Mouse (Mus musculus) heart, embryonic 13.5 days (tissue): ENCODE measurements around the gene Olfr1367. TPM values are rescaled to one million over a fixed set of nuclear protein-coding genes. Genes with fewer than 3 reads are reported as not detected.

ENCODE experiments used
- ATAC-seq: fragments of 200-750 bp; cut with Nextera tagmentation; 2 replicates; pipeline ENCODE4 v1.8.0; 2017; ENCODE audit warnings: moderate TSS enrichment; ENCODE audit not compliant: insufficient number of reproducible peaks, low FRiP score, low TSS enrichment; ENCODE audit errors: extremely low read depth
- H3K27ac ChIP-seq: fragments of 300-500 bp; sonication (generic); replicated peaks from 2 replicates; pipeline ENCODE4 v1.5.1; 2015; ENCODE audit warnings: moderate library complexity, mild to moderate bottlenecking, inconsistent platforms
- H3K27me3 ChIP-seq: fragments of 300-500 bp; sonication (generic); replicated peaks from 2 replicates; pipeline ENCODE4 v1.6.1; 2015; ENCODE audit warnings: mild to moderate bottlenecking, inconsistent platforms
- H3K36me3 ChIP-seq: fragments of 300-500 bp; sonication (generic); 2 replicates; pipeline ENCODE4 v1.6.1; 2015; ENCODE audit warnings: mild to moderate bottlenecking, inconsistent platforms
- H3K4me1 ChIP-seq: fragments of 300-500 bp; sonication (generic); 2 replicates; pipeline ENCODE4 v1.6.1; 2015; ENCODE audit warnings: inconsistent platforms
- H3K4me2 ChIP-seq: fragments of 300-500 bp; sonication (generic); 2 replicates; pipeline ENCODE4 v1.6.1; 2015; ENCODE audit warnings: inconsistent platforms, mild to moderate bottlenecking, moderate library complexity
- H3K4me3 ChIP-seq: fragments of 300-500 bp; sonication (generic); 2 replicates; pipeline ENCODE4 v1.5.1; 2015; ENCODE audit warnings: moderate library complexity, mild to moderate bottlenecking, inconsistent platforms
- H3K9ac ChIP-seq: fragments of 300-500 bp; sonication (generic); 2 replicates; pipeline ENCODE4 v1.6.1; 2015; ENCODE audit warnings: inconsistent platforms, mild to moderate bottlenecking, moderate library complexity
- H3K9me3 ChIP-seq: fragments of 300-500 bp; sonication (generic); 2 replicates; pipeline ENCODE4 v1.6.1; 2016; ENCODE audit warnings: inconsistent platforms
- WGBS: fragments of 180-500 bp; shearing (Covaris S2); methylation state at CpG from one replicate; pipeline ENCODE4 v1.1.7; 2015; ENCODE audit warnings: mixed read lengths; 5-methylcytosine and 5-hydroxymethylcytosine counted together
- polyA plus RNA-seq: library from polyadenylated mRNA; unstranded; fragments of >200 nt; fragmentation: Nextera tagmentation; extraction: Ambion mirVana; gene quantifications from 2 replicates; pipeline ENCODE4 v1.2.1, GENCODE M21; 2015

The Olfr1367 gene
- not detected in 2 replicates for polyA plus RNA-seq

DNA sequence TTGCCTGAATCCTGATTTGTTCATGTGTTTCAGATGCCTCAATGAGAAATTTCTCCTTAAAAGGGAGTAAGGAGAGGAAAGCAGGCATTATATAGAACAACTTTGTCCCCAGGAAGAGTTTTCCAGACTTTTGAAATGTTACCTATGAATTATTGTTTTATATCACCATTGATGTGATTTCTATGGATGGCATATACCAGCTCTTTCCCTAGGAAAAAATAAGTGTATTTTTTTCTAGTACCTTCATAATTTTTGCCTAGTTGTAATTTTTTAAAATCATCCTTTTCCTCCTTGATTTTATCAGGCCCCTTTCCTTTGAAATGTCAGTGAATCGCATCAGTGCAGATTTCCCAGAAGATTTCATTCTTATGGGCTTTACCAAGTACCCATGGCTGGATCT is at the start of gene Olfr1367:
Gene Olfr1367 (plus strand): TSS at position 301 of the 400 bp plus-strand sequence.
- no peak within 1 kb of the TSS for H3K4me2 ChIP-seq
- WGBS = 78% methylated on average over 1 of the region's 1 CpGs
- no peak within 1 kb of the TSS for H3K27ac ChIP-seq
- H3K27me3 ChIP-seq = no peaks in the 10 kb centered on the region
- no peaks in the 10 kb centered on the region for H3K36me3 ChIP-seq
- H3K4me3 ChIP-seq = no peak within 1 kb of the TSS
- no peak for ATAC-seq
- no peaks in the 10 kb centered on the region for H3K4me1 ChIP-seq
- no peaks in the 10 kb centered on the region for H3K9me3 ChIP-seq
- no peak within 1 kb of the TSS for H3K9ac ChIP-seq

DNA sequence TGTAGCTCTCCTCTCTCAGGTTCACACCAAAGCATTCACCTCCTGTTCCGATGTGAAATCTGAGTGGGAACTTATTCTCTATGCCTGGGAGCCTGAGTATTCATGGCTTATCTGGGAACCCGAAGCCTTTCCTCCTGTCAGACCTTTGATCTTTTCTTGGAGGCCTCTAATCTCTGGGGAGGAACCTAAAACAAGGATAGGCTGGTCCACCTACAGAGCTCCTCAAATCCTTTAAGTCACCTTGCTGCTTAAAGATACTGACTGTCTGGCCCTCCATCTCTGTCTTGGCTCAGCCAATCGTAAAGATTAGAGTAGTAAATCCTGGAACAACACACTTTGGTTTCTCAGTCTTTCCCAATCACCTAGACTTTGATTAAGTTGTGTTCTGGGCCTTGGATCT is 48.2 kb upstream of the Olfr1367 start:
- H3K4me3 ChIP-seq = no peak overlapping the region
- H3K9ac ChIP-seq = no peak overlapping the region
- no peak overlapping the region for H3K27ac ChIP-seq
- H3K27me3 ChIP-seq = no peaks in the 10 kb centered on the region
- no peak for ATAC-seq
- H3K36me3 ChIP-seq = no peaks in the 10 kb centered on the region
- H3K4me1 ChIP-seq = peaks cover 33% of the 10 kb centered on the region
- WGBS = 24% methylated on average over 3 of the region's 3 CpGs
- H3K9me3 ChIP-seq = no peaks in the 10 kb centered on the region
- no peak overlapping the region for H3K4me2 ChIP-seq

DNA sequence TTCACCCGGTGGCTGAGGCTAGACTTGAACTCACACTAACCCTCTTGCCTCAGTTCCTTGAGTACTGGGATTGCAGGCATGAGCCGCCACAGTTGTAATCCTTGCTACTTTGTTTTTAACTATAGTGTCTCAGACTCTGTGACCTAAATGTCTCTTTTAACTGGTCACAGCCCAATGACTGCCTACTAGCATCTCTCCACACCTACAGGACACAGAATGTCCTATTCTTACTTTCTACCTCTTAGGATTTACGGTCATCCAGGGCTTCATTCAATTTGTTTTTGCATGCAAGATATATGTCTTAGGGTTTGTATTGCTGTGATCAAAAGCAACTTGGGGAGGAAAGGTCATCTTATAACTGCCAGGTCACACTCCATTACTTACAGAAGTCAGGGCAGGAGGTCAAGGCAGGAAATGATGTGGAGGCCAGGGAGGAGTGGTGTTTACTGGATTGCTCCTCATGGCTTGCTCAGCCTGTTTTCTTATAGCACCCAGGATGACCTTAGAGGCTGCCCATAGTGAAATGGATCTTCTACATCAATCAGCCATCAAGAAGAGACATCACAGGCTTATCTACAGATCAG is 42.1 kb upstream of the Olfr1367 start:
- Histone ChIP-seq H3K4me1 (peaks cover 18% of the 10 kb centered on the region), H3K27me3 (no peaks in the 10 kb centered on the region; the same call in 1 of the 2 replicates), H3K9ac (no peak overlapping the region), H3K9me3 (no peaks in the 10 kb centered on the region), H3K36me3 (no peaks in the 10 kb centered on the region), H3K4me2 (no peak overlapping the region), H3K4me3 (no peak overlapping the region), H3K27ac (no peak overlapping the region)
- no peak for ATAC-seq
- WGBS = 71% methylated on average over 3 of the region's 3 CpGs

DNA sequence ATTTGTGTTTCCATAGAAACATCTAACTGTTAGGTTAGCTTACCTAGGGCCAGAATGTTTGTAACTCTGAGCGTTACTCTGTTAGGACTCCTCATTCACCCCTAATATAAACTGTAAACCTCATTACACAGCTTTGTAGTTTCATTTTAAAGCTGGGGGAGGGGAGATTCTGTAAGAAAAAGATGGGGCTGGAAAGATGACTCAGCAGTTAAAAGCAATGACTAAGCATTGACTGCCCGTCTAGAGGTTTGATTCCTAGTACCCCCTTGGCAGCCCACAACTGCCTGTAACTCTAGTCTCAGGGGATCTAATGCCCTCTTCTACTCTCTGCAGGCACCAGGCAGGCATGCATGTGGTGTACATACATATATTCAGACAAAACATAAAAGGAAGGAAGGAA is 36.9 kb upstream of the Olfr1367 start:
- Histone ChIP-seq H3K9ac (no peak overlapping the region), H3K27ac (no peak overlapping the region), H3K4me1 (no peaks in the 10 kb centered on the region), H3K4me3 (no peak overlapping the region), H3K27me3 (no peaks in the 10 kb centered on the region; the same call in 1 of the 2 replicates), H3K9me3 (no peaks in the 10 kb centered on the region), H3K36me3 (no peaks in the 10 kb centered on the region), H3K4me2 (no peak overlapping the region)
- no peak for ATAC-seq
- WGBS = 61% methylated on average over 2 of the region's 2 CpGs

GRCm38 (mm10) chr13:21311926-21312325 is 34.8 kb upstream of the Olfr1367 start, which contains the start of gene Gpx6:
Gpx6 (plus strand) TSS chr13:21312125.
- Histone ChIP-seq H3K4me1 (no peaks in the 10 kb centered on the region), H3K27ac (no peak within 1 kb of the TSS), H3K9me3 (no peaks in the 10 kb centered on the region), H3K36me3 (no peaks in the 10 kb centered on the region), H3K27me3 (no peaks in the 10 kb centered on the region; the same call in 1 of the 2 replicates), H3K9ac (no peak within 1 kb of the TSS), H3K4me3 (no peak within 1 kb of the TSS), H3K4me2 (no peak within 1 kb of the TSS)
- WGBS = 18% methylated on average over 3 of the region's 3 CpGs
- no peak for ATAC-seq

DNA sequence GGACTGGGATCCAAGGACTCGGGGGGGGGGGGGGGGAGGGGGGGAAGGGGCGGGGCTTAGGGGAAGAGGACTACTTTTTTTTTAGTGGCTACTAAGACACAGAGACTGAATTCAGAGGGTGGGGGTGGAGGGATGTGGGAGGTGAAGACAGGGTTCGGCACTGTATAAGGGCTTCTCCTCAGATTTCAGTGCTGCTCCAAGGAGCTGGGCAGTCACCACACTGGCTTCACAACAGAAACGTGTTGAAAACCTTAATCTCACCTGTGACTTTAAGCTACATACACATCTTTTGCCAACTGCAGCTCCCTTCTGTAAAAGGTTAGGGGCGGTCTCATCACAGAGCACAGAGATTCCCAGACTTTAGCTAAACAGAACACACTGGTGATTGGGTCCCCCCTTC is 33.9 kb upstream of the Olfr1367 start:
- Histone ChIP-seq H3K4me3 (no peak overlapping the region), H3K9me3 (no peaks in the 10 kb centered on the region), H3K9ac (no peak overlapping the region), H3K27me3 (no peaks in the 10 kb centered on the region), H3K4me1 (no peaks in the 10 kb centered on the region), H3K27ac (no peak overlapping the region), H3K4me2 (no peak overlapping the region), H3K36me3 (no peaks in the 10 kb centered on the region)
- ATAC-seq = no peak
- 30% methylated on average over 5 of the region's 5 CpGs for WGBS

DNA sequence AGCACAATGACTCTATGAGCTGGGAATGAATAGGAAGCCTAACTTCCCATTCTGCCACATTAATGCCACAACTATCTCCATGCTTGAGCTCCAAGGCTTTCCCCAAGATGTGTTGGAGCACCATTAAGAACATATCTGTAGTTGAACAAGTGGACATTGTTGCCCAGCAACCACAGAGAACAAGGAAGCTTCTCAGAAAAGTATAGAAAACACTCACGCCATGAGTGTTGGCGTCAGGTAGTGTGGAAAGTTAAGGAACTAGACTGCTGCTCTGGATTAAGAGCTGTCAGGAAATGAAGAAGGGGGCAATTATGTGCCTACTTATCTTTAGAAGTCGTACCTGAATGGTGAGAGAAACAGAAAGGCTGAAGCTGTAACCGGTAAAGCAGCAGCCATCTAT is 32.8 kb upstream of the Olfr1367 start:
- Histone ChIP-seq H3K4me3 (no peak overlapping the region), H3K9me3 (no peaks in the 10 kb centered on the region), H3K4me1 (no peaks in the 10 kb centered on the region), H3K9ac (no peak overlapping the region), H3K27me3 (no peaks in the 10 kb centered on the region), H3K36me3 (no peaks in the 10 kb centered on the region), H3K27ac (no peak overlapping the region), H3K4me2 (no peak overlapping the region)
- ATAC-seq = no peak
- 80% methylated on average over 4 of the region's 4 CpGs for WGBS

- Histone ChIP-seq H3K27ac (no peak overlapping the region), H3K36me3 (no peaks in the 10 kb centered on the region), H3K4me1 (peaks cover 3% of the 10 kb centered on the region; the same call in 1 of the 2 replicates), H3K9ac (no peak overlapping the region), H3K27me3 (peaks cover 2% of the 10 kb centered on the region; the same call in 1 of the 2 replicates), H3K9me3 (no peaks in the 10 kb centered on the region), H3K4me2 (no peak overlapping the region), H3K4me3 (no peak overlapping the region)
- WGBS = 40% methylated on average over 3 of the region's 3 CpGs
- no peak for ATAC-seq
Measured at GRCm38 (mm10) chr13:21320262-21320661, 26.4 kb upstream of the Olfr1367 start.

GRCm38 (mm10) chr13:21321890-21322494 is 24.7 kb upstream of the Olfr1367 start:
- Histone ChIP-seq H3K36me3 (no peaks in the 10 kb centered on the region), H3K4me2 (peak overlapping the region; percentile 65), H3K4me1 (peaks cover 3% of the 10 kb centered on the region; the same call in 1 of the 2 replicates), H3K9me3 (no peaks in the 10 kb centered on the region), H3K4me3 (peak overlapping the region; percentile 48), H3K27ac (no peak overlapping the region), H3K27me3 (peaks cover 2% of the 10 kb centered on the region; the same call in 1 of the 2 replicates), H3K9ac (peak overlapping the region; percentile 71)
- no peak for ATAC-seq
- WGBS = 5% methylated on average over 18 of the region's 18 CpGs

DNA sequence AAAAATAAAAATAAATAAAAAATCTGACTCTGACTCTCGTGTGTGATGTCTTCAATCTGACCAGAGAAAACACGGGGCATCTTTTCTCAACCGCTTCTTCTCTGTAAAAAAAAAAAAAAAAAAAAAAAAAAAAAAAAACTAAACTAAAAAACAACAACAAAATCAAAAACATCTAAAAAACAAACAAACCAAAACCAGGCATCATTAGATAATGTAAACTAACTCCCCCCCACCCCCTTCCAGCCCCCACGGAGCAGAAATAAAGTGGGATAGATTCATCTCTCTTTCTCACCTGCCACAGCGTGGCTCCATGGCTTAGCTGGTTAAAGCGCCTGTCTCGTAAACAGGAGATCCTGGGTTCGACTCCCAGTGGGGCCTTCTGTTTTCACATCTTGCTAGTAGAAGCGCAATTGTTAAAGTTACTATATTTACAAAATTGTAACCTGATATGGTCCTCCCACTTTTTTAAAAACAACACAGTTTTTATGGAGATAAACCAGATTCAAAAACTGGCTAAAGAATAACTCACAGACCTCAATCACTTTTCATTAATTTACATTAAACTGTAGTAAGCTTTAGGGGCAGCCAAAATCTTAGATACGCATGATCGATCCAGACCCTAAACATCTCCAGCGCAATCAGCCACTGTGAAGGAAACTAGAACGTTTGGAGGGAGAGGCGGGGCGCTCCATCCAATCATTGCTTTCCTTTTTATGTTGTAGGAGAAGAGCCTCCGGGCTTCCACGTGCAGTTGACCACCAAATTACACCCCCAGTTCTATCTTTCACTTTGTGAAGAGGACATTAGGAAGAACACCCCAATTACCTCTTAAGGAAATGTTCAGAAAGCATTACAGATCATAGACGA is 24.0 kb upstream of the Olfr1367 start:
- H3K27me3 ChIP-seq = peaks cover 2% of the 10 kb centered on the region; the same call in 1 of the 2 replicates
- no peak for ATAC-seq
- H3K27ac ChIP-seq = no peak overlapping the region
- H3K9ac ChIP-seq = peak overlapping the region; percentile 71
- 15% methylated on average over 18 of the region's 18 CpGs for WGBS
- peak overlapping the region; percentile 65 for H3K4me2 ChIP-seq
- peaks cover 8% of the 10 kb centered on the region for H3K4me1 ChIP-seq
- H3K36me3 ChIP-seq = no peaks in the 10 kb centered on the region
- no peaks in the 10 kb centered on the region for H3K9me3 ChIP-seq
- H3K4me3 ChIP-seq = peak overlapping the region; percentile 48

DNA sequence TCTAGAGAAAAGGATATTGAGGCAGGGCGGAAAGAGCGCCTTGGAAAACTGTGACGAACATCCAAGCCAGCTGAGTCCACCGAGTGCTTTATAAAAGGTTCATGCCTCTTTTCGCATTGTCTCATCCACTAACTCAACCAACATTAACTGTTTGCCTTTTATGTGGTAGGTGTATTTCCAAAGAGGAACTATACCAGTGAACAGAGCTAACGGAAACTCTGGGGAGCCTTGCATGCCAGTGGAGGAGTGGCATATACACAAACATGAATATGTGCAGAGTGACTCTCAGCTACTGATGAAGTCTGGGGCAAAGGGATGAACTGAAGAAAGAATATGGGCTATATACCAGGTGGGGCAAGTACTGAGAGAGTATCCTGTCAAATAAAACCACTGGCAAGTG is 23.3 kb upstream of the Olfr1367 start:
- peak overlapping the region; percentile 48 for H3K4me3 ChIP-seq

More for the DNA sequence above, 23.3 kb upstream of the Olfr1367 start:
- ATAC-seq = no peak
- Histone ChIP-seq H3K27me3 (peaks cover 2% of the 10 kb centered on the region; the same call in 1 of the 2 replicates), H3K27ac (no peak overlapping the region), H3K36me3 (no peaks in the 10 kb centered on the region), H3K9ac (no peak overlapping the region), H3K4me1 (peaks cover 8% of the 10 kb centered on the region), H3K4me2 (peak overlapping the region; percentile 65), H3K9me3 (no peaks in the 10 kb centered on the region)
- WGBS = 65% methylated on average over 6 of the region's 6 CpGs
